Mouse (Mus musculus): ENCODE measurements at regions not wholly inside any gene's neighbourhood (a gene's known extent, or its start where the extent isn't known, plus 50 kb on each side); places are given as distances from the start of the nearest gene placed in this dataset.

DNA sequence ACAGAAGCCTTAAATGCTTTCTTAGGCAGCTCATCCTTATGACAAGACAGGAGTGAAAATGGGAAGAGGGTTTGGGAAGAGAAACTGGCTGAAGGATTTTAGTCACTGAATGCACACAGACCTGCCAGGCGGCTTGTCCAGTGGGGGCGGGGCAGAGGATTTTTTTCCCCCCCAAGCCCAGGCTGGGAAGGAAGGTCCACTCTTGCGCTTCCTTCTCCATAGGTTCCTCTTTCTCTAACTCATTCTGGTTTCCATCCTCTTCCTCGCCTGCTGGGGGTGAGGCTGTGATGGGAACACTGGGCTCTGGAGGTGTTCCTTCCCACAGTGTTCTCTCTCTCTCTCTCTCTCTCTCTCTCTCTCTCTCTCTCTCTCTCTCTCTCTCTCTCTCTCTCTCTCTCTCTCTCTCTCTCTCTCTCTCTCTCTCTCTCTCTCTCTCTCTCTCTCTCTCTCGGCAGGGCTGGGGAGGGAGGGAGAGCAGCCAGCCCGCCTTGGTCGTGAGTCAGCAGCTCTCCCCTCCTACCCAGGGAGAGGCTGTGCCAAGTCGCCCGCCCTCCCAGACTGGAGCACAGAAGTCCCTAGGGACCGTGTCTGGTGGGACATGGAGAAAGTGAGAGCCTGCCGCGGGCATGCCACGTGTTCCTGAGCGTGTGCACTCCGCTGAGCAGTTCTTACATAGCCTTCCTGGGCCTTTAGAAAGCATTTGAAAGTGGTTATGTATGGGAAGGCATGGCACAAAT is 150.0 kb downstream of the Kcnrg start:
- TF ChIP-seq CTCF (IDR thresholded peaks at IDR 0.05; ENCODE audit: low read depth) (peak; percentile 6; the same call in 1 of the 2 replicates), EP300 (optimal IDR thresholded peaks at IDR 0.05) (no peak)

Data from stomach, postnatal 0 days (tissue).